In genomic region chr5:64812124-64812982, GRCm38 (mm10) we compare ENCODE assay signal across 7 mouse cellular contexts. TPM values are rescaled to one million over a fixed set of nuclear protein-coding genes. Genes with fewer than 3 reads are reported as not detected.
DNase-seq lines count a peak whose midpoint lies in the region; ATAC-seq lines count a peak whose summit lies in the region.

No protein-coding gene starts in this region.

- peak overlapping the region; percentile 95 for H3K27ac ChIP-seq in intestine, embryonic 16.5 days (ENCODE audit: low read length)
- H3K27ac ChIP-seq in neural tube, embryonic 13.5 days (replicated peaks): peak overlapping the region; percentile 76

- peak; percentile 72 for DNase-seq in R1 (ENCODE audit: low read depth, low spot score)
- peak; percentile 85 for DNase-seq in c-Kit-positive CD71-positive TER-119-positive erythroid progenitor cells, embryonic 14.5 days (ENCODE audit: low spot score)
- peak; percentile 94 to 97 for DNase-seq in lung, adult 18-20 months
- peak; percentile 65 for DNase-seq in thymus, postnatal 25 days

- H3K36me3 ChIP-seq in intestine, embryonic 16.5 days (ENCODE audit: control insufficient read depth, insufficient read depth, low read length): 0 out of 2 replicates have a peak, but pooled peaks cover 3% of the 10 kb centered on the region
- no peaks in the 10 kb centered on the region for H3K36me3 ChIP-seq in neural tube, embryonic 13.5 days

- peak overlapping the region; percentile 38 for H3K4me3 ChIP-seq in intestine, embryonic 16.5 days (ENCODE audit: low read length)
- H3K4me3 ChIP-seq in neural tube, embryonic 13.5 days: no peak overlapping the region

- H3K27me3 ChIP-seq in intestine, embryonic 16.5 days (replicated peaks; ENCODE audit: control insufficient read depth, insufficient read depth, low read length): no peaks in the 10 kb centered on the region
- H3K27me3 ChIP-seq in neural tube, embryonic 13.5 days: no peaks in the 10 kb centered on the region

- H3K4me1 ChIP-seq in intestine, embryonic 16.5 days (ENCODE audit: control insufficient read depth, insufficient read depth, low read length): peaks cover 87% of the 10 kb centered on the region
- H3K4me1 ChIP-seq in neural tube, embryonic 13.5 days (replicated peaks): peaks cover 62% of the 10 kb centered on the region

- 12% methylated on average over 22 of the region's 22 CpGs for WGBS in intestine, embryonic 16.5 days
- whole genome bisulfite sequencing in neural tube, embryonic 13.5 days: 25% methylated on average over 22 of the region's 22 CpGs

- no peaks in the 10 kb centered on the region for H3K9me3 ChIP-seq in intestine, embryonic 16.5 days (ENCODE audit: control insufficient read depth, low read length)
- no peaks in the 10 kb centered on the region for H3K9me3 ChIP-seq in neural tube, embryonic 13.5 days

- peak; percentile 71 for ATAC-seq in granulocyte monocyte progenitor cell, adult 5-6 weeks (replicated peaks; ENCODE audit: poor library complexity, severe bottlenecking)
- peak; percentile 68 for ATAC-seq in intestine, embryonic 16.5 days
- ATAC-seq in neural tube, embryonic 13.5 days (ENCODE audit: low read depth): no peak

- H3K9ac ChIP-seq in intestine, embryonic 16.5 days (ENCODE audit: low read depth, low read length): peak overlapping the region; percentile 58
- H3K9ac ChIP-seq in neural tube, embryonic 13.5 days: 0 out of 2 replicates have a peak overlapping the region, but pooled peaks have one; percentile 53

- H3K4me2 ChIP-seq in intestine, embryonic 16.5 days (ENCODE audit: low read depth, low read length): peak overlapping the region; percentile 63
- H3K4me2 ChIP-seq in neural tube, embryonic 13.5 days: peak overlapping the region; percentile 36

RNA-seq across cellular contexts. Expression of gene Klf3, which starts 9.2 kb away (rescaled TPM):
- total RNA-seq in granulocyte monocyte progenitor cell, adult 5-6 weeks (2014; fragmentation: Nextera tagmentation): 23.6 and 28.1 TPM in 2 replicates
- total RNA-seq in granulocyte monocyte progenitor cell, adult 5-6 weeks (2017): 6.9 and 8.9 TPM in 2 replicates
- 68.1 and 71.9 TPM in 2 replicates for polyA plus RNA-seq in intestine, embryonic 16.5 days (2015; fragmentation: Nextera tagmentation; extraction: Ambion mirVana)
- polyA plus RNA-seq in neural tube, embryonic 13.5 days (2015; fragmentation: Nextera tagmentation; extraction: Ambion mirVana): 23.8 and 25.3 TPM in 2 replicates
